Mouse (Mus musculus) G1E (cell line): ENCODE data around the gene Cpeb4.

ENCODE experiments used
- CTCF ChIP-seq: IDR thresholded peaks from 2 replicates; pipeline ENCODE4 v1.5.1; 2012; ENCODE audit warnings: low read depth, low read length, inconsistent platforms, mixed read lengths
- GATA1 ChIP-seq: IDR thresholded peaks from 2 replicates; pipeline ENCODE4 v1.6.1; 2012; ENCODE audit warnings: borderline replicate concordance, low read length, inconsistent platforms, mixed read lengths

GRCm38 (mm10) chr11:31842171-31842959 lies 29.6 kb upstream of the Cpeb4 start:
- TF ChIP-seq CTCF = no peak
- no peak for TF ChIP-seq GATA1
